Mouse (Mus musculus) cortical plate, adult 2 months (tissue): ENCODE results near the gene Ms4a6c. TPM values are rescaled to one million over a fixed set of nuclear protein-coding genes. Genes with fewer than 3 reads are reported as not detected.
"Not testable (repeated sequence)": the region's sequence is repeated elsewhere in the genome, so short reads cannot be mapped to it uniquely, and the experiment has no call there.

Source experiments
- H3K27ac ChIP-seq: fragments of 200-500 bp; 2 replicates; pipeline ENCODE4 v1.5.1; 2012; ENCODE audit warnings: low read length, control low read depth, inconsistent platforms; ENCODE audit not compliant: insufficient read depth
- H3K4me1 ChIP-seq: fragments of 200-500 bp; 2 replicates; pipeline ENCODE4 v1.6.1; 2011; ENCODE audit warnings: low read length; ENCODE audit not compliant: control insufficient read depth, insufficient read depth
- H3K4me3 ChIP-seq: fragments of 200-500 bp; 2 replicates; pipeline ENCODE4 v1.5.1; 2011; ENCODE audit warnings: mild to moderate bottlenecking, low read length, control low read depth; ENCODE audit not compliant: insufficient read depth
- CTCF ChIP-seq: fragments of 200-500 bp; IDR thresholded peaks from 2 replicates; pipeline ENCODE4 v1.5.1; 2011; ENCODE audit warnings: mild to moderate bottlenecking, control low read depth, low read length; ENCODE audit not compliant: insufficient read depth; ENCODE audit errors: extremely low read depth
- POLR2A ChIP-seq: fragments of 200-500 bp; IDR thresholded peaks from 2 replicates; pipeline ENCODE4 v1.6.1; 2011; ENCODE audit warnings: mild to moderate bottlenecking, low read length, control low read depth; ENCODE audit not compliant: insufficient read depth; ENCODE audit errors: extremely low read depth
- polyA plus RNA-seq: library from polyadenylated mRNA; depleted of rRNA; stranded (reverse); fragments of >200 nt; gene quantifications from 2 replicates; pipeline ENCODE4 v1.2.3, GENCODE M21; 2012; rRNA removed

The Ms4a6c gene
- polyA plus RNA-seq, result 0.86 and 1.3 TPM in 2 replicates

DNA sequence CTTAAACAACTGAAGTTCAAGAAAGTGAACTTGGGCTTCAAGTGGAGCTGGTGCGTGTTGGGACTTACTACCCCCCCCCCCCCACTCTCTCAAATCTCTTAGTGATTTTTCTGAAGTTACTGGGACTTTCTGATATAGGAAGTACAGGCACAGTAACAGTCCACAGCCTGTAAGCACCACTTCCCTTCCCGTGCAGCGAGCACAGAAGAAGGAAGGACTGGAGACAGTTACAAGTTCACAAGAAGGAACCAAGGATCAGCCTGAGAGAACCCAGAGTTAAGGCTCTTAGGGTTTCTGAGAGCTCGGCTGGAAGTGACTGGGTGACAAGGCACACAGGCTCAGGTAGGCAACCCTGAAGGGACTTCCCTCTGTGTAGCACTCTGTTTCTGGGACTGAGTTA, at the start of gene Ms4a6c:
Ms4a6c (plus strand) TSS at position 152 of the 400 bp plus-strand sequence.
- H3K4me3 ChIP-seq, H3K27ac ChIP-seq, H3K4me1 ChIP-seq: not testable (repeated sequence)

DNA sequence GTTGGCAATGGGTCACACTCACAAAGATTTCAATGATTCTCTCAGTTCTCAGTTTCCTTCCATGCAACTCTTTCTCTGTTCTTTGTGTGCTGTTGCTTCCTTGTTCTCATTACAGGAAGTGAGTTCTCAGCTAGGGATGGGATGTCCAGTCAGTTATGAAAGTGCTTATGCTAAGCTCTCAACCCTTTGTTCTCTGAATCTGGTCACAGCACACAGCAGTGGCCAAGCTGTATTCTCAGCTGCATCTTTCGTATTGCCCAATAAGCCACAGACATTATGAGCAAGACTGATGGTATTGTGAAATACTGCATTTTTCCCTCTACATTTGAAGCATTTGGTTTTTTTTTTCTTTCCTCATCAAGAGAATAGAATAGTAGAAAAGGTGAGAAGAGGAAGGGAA, 38.0 kb upstream of the Ms4a6c start:
- not testable (repeated sequence) for H3K4me3 ChIP-seq, H3K27ac ChIP-seq, H3K4me1 ChIP-seq

DNA sequence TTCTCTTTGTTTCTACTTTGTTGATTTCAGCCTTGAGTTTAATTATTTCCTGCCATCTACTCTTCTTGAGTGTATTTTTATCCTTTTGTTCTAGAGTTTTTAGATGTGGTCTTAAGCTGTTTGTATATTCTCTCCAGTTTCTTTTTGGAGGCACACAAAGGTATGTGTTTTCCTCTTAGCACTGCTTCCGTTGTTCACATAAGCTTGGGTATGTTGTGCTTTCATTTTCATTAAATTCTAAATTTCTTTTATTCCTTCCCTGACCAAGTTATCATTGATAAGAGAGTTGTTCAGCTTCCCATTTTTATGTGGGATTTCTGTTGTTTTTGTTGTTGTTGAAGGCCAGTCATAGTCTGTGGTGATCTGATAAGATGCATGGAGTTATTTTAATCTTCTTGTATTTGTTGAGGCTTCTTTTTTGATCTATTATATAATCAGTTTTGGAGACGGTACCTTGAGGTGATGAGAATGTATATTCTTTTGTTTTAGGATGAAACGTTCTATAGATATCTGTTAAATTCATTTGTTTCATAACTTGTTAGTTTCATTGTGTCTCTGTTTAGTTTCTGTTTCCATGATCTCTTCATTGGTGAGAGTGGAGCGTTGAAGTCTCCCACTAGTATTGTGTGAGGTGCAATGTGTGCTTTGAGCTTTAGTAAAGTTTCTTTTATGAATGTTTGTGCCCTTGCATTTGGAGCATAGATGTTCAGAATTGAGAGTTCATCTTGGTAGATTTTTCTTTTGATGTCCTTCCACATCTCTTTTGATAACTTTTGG, 33.9 kb upstream of the Ms4a6c start:
- H3K27ac ChIP-seq, result no peak overlapping the region

DNA sequence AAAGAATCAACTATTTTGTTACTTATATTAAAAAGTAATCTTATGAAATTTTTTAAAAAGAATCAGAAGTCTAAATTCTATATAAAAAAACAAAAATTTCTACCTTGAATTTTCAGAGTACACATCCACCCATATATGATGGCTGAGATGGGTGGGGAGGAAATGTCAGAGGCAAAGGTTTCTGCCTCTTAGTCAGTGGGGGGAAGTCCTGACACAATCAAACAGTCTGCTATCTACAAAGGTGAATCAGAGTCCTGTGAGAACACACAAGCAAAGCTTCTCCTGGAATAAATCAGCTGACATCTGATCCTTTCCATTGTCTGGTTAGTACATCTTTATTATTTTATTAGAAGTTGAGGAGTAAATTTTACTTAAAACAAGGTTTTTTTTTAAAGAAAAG, 25.8 kb upstream of the Ms4a6c start, which contains the start of gene Ms4a4b:
Ms4a4b (plus strand) TSS at position 216 of the 400 bp plus-strand sequence.
- no peaks in the 10 kb centered on the region for H3K4me1 ChIP-seq
- no peak within 1 kb of the TSS for H3K27ac ChIP-seq
- no peak within 1 kb of the TSS for H3K4me3 ChIP-seq
- TF ChIP-seq CTCF (no peak), POLR2A (no peak)

More for the DNA sequence above, 33.9 kb upstream of the Ms4a6c start:
- no peaks in the 10 kb centered on the region for H3K4me1 ChIP-seq
- no peak for TF ChIP-seq CTCF
- no peak for TF ChIP-seq POLR2A
- H3K4me3 ChIP-seq, result no peak overlapping the region

GRCm38 (mm10) chr19:11443964-11444363, 25.2 kb upstream of the Ms4a6c start:
- no peak overlapping the region for H3K4me3 ChIP-seq
- TF ChIP-seq POLR2A (no peak), CTCF (no peak)
- no peaks in the 10 kb centered on the region for H3K4me1 ChIP-seq
- H3K27ac ChIP-seq, result no peak overlapping the region

DNA sequence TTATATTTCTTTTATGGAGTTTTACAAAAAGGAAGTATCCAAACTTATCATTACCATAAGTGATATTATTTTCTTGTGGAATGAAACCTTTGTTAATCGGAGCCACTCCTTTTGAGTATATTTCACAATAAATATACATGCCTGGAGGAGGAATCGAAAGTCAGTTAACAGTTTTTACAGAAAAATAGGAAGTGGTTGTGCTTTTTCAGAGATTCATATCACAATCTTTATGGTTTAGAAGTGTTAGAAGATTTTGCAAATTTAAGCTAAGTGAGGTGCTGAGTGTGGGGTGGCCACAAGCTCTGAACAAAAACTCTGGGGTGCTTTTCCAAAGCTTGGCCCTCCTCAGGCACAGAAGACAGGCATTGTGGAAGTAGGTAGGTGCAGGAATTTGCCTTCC, 21.9 kb upstream of the Ms4a6c start:
- no peak for TF ChIP-seq POLR2A
- TF ChIP-seq CTCF, result no peak
- Histone ChIP-seq H3K4me3 (no peak overlapping the region), H3K27ac (no peak overlapping the region), H3K4me1 (no peaks in the 10 kb centered on the region)

DNA sequence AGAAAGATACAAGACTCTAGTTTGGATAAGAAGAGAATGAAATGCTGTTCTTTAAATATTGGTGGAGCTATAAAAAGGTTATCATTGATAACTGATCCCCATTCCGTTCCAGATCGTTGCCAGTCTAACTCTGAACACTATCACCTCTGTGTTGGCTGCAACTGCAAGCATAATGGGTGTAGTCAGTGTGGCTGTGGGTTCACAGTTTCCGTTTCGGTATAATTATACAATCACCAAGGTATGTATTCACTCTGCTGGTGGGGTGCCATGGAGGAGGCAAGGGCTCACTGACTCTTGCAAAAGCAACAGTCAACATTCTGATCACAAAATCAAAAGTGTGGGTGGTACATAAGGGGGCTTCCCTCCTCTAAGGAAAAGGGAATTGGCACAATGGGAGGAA, 10.1 kb upstream of the Ms4a6c start:
- not testable (repeated sequence) for H3K4me3 ChIP-seq, H3K27ac ChIP-seq, H3K4me1 ChIP-seq

DNA sequence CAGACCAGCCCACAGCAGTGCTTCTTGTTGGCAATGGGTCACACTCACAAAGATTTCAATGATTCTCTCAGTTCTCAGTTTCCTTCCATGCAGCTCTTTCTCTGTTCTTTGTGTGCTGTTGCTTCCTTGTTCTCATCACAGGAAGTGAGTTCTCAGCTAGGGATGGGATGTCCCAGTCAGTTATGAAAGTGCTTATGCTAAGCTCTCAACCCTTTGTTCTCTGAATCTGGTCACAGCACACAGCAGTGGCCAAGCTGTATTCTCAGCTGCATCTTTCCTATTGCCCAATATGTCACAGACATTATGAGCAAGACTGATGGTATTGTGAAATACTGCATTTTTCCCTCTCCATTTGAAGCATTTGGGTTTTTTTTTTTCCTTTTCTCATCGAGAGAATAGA, 4.4 kb upstream of the Ms4a6c start:
- not testable (repeated sequence) for H3K4me3 ChIP-seq, H3K27ac ChIP-seq, H3K4me1 ChIP-seq

- TF ChIP-seq POLR2A, result no peak
- TF ChIP-seq CTCF, result no peak
- H3K4me1 ChIP-seq, result no peaks in the 10 kb centered on the region; the same call in 1 of the 2 replicates
- no peak overlapping the region for H3K27ac ChIP-seq
- no peak overlapping the region for H3K4me3 ChIP-seq
Measured at GRCm38 (mm10) chr19:11466471-11466870, 2.7 kb upstream of the Ms4a6c start.

DNA sequence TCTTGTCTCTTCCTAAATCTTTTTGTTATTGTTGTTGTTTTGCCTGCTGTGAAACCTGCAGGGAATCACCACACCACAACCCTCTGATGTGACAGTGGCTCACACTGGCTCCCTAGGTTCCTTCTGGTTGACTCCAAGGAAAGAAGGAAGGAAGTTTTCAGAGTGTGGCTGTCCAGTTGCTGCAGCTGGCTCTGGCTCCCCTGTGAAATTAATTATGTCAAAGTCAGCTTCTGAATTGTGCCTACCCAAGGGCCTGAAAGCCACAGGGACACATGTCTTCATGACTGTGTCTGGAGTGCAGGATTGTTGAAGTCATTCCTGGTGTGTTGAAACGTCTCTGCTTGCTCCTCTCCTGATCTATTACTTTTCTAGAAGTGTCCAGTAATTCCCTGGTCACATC, 805 bp upstream of the Ms4a6c start:
- H3K4me1 ChIP-seq, H3K27ac ChIP-seq, H3K4me3 ChIP-seq: not testable (repeated sequence)

GRCm38 (mm10) chr19:11479714-11480113, 10.5 kb downstream of the Ms4a6c start:
- TF ChIP-seq CTCF (no peak), POLR2A (no peak)
- H3K4me1 ChIP-seq, result no peaks in the 10 kb centered on the region
- H3K27ac ChIP-seq, result no peak overlapping the region
- no peak overlapping the region for H3K4me3 ChIP-seq
